Mouse (Mus musculus) forebrain, embryonic 14.5 days (tissue): ENCODE results near the gene Afap1l2. TPM values are rescaled to one million over a fixed set of nuclear protein-coding genes. Genes with fewer than 3 reads are reported as not detected.

Source experiments
- ATAC-seq: fragments of 200-750 bp; cut with Nextera tagmentation; 2 replicates; pipeline ENCODE4 v1.8.0; 2017; ENCODE audit warnings: mild to moderate bottlenecking, moderate library complexity
- DNase-seq: peaks from one replicate; pipeline ENCODE4 v3.0.0-alpha.2; 2015; ENCODE audit warnings: low spot score
- H3K27ac ChIP-seq: fragments of 300-500 bp; sonication (generic); 2 replicates; pipeline ENCODE4 v1.5.1; 2014; ENCODE audit warnings: low read depth, mild to moderate bottlenecking, control low read depth, low read length, moderate library complexity
- H3K27me3 ChIP-seq: fragments of 300-500 bp; sonication (generic); replicated peaks from 2 replicates; pipeline ENCODE4 v1.6.1; 2014; ENCODE audit warnings: low read length, control low read depth, mixed read lengths; ENCODE audit not compliant: control insufficient read depth, insufficient read depth
- H3K36me3 ChIP-seq: fragments of 300-500 bp; sonication (generic); 2 replicates; pipeline ENCODE4 v1.6.1; 2014; ENCODE audit warnings: low read length, control low read depth; ENCODE audit not compliant: control insufficient read depth, insufficient read depth
- H3K4me1 ChIP-seq: fragments of 300-500 bp; sonication (generic); 2 replicates; pipeline ENCODE4 v1.6.1; 2014; ENCODE audit warnings: antibody characterized with exemption, low read length, control low read depth; ENCODE audit not compliant: control insufficient read depth, insufficient read depth
- H3K4me2 ChIP-seq: fragments of 300-500 bp; sonication (generic); 2 replicates; pipeline ENCODE4 v1.6.1; 2014; ENCODE audit warnings: mild to moderate bottlenecking, control low read depth, low read length
- H3K4me3 ChIP-seq: fragments of 300-500 bp; sonication (generic); 2 replicates; pipeline ENCODE4 v1.5.1; 2014; ENCODE audit warnings: low read depth, low read length, control low read depth
- H3K9ac ChIP-seq: fragments of 300-500 bp; sonication (generic); 2 replicates; pipeline ENCODE4 v1.6.1; 2014; ENCODE audit warnings: mild to moderate bottlenecking, low read length, control low read depth, moderate library complexity
- H3K9me3 ChIP-seq: fragments of 300-500 bp; sonication (generic); replicated peaks from 2 replicates; pipeline ENCODE4 v1.6.1; 2016; ENCODE audit warnings: low read length, control low read depth, mixed read lengths; ENCODE audit not compliant: control insufficient read depth
- WGBS: fragments of 180-500 bp; shearing (Covaris S2); extraction: QIAGEN DNeasy Blood & Tissue Kit; methylation state at CpG from one replicate; pipeline ENCODE4 v1.1.7; 2014; 5-methylcytosine and 5-hydroxymethylcytosine counted together
- polyA plus RNA-seq: library from polyadenylated mRNA; unstranded; fragments of >200 nt; fragmentation: Nextera tagmentation; extraction: Ambion mirVana; gene quantifications from 2 replicates; pipeline ENCODE4 v1.2.1, GENCODE M21; 2014

The Afap1l2 gene
- polyA plus RNA-seq, result 4.9 and 7.9 TPM in 2 replicates

DNA sequence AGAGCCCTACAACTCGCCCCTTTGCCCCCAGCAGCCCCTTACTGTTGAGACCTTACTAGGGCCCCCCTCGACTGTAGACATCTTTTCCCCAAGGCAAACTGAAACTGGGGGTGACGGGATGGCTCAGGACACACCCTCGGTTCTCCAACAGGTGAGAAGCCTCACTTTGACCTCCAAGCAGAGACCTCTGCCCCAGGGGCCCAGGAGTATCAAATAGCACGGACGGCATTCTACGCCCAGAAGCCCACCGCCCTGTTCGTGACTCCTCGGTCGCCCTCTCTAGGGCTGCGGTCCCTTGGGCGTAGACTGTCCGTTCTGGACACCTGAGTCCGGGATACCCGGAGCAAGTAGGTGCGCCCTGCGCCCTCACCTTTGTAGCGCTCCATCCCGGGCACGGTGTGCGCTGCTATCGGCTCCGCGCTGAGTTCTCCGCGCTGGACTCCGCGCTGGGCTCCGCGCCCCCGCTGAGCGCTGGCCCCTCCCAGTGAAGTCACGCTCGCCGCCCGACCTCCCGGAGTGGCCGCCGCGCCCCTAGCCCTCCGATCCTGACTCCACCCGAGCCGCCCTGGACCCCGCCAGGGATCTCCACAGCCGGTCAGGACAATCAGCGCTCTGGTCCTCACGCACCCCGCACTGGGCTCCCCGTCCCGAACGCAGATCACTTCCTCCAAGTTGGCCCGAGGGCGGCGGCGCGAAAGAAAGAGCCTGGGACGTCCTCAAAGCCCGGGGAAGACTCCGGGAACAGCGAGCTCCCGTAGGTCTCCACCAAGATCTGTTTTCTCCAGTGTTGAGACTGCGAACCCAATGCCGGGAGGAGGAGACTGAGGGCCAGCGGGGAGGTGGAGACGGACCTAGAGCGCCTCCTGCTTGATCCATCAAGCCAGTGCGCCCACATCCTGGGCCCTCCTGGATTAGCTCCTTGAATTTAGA, at the start of gene Afap1l2:
Afap1l2 (minus strand) TSS at position 448 of the 930 bp plus-strand sequence.
- 3% methylated on average over 65 of the region's 68 CpGs for WGBS
- H3K36me3 ChIP-seq, result no peaks in the 10 kb centered on the region
- peak; percentile 23; the same call in 1 of the 2 replicates for ATAC-seq

GRCm38 (mm10) chr19:57057568-57057967, 49.5 kb upstream of the Afap1l2 start:
- DNase-seq (no peak), ATAC-seq (no peak)
- 99% methylated on average over 2 of the region's 2 CpGs for WGBS
- Histone ChIP-seq H3K9ac (no peak overlapping the region), H3K9me3 (no peaks in the 10 kb centered on the region; the same call in 1 of the 2 replicates), H3K4me2 (no peak overlapping the region), H3K27ac (no peak overlapping the region), H3K27me3 (no peaks in the 10 kb centered on the region), H3K36me3 (no peaks in the 10 kb centered on the region), H3K4me1 (no peaks in the 10 kb centered on the region), H3K4me3 (no peak overlapping the region)

More for the DNA sequence above, at the start of gene Afap1l2:
- Histone ChIP-seq H3K4me3 (peak within 1 kb of the TSS; percentile 42), H3K4me2 (peak within 1 kb of the TSS; percentile 83), H3K27ac (no peak within 1 kb of the TSS), H3K9ac (peak within 1 kb of the TSS; percentile 59), H3K4me1 (peaks cover 6% of the 10 kb centered on the region; the same call in 1 of the 2 replicates), H3K9me3 (no peaks in the 10 kb centered on the region), H3K27me3 (peaks cover 22% of the 10 kb centered on the region; the same call in 1 of the 2 replicates)
- DNase-seq, result no peak

DNA sequence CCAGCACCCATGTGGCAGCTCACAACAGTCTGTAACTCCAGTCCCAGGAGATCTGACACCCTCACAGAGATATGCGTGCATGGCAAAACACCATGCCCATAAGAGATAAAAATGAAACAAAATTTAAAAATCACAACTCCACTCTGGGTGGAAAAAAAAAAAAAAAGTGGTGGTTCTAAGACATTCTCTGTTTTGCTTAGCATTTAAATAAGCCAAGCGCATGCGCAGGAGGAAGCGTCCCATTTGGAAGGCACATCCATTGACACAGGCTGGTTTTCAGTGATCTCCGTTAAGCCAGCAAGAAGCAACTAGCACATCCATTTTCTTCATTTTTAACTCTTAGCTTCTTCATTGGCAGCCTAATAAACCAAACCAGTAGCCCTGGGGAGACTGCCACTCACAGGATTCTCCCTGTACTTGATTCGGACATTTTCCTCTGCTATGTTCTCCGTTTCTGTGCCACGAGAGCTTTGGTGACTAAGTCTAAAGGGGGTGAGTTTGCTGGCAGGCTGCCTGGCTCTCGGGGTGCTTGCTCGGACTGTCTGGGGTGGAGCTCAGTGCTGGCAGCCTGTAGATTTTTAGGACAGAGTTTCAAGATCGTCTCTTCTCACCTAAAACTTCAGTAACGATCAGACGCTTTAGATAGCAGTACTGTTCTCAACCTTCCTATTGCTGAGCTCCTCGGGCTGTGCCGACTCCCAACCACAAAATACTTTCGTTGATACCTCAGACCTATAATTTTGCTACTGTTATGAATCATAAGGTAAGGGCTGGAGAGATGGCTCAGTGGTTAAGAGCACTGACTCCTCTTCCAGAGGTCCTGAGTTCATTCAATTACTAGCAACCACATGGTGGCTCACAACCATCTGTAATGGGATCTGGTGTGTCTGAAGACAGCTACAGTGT, 47.4 kb upstream of the Afap1l2 start:
- DNase-seq (no peak), ATAC-seq (no peak)
- H3K9me3 ChIP-seq, result no peaks in the 10 kb centered on the region; the same call in 1 of the 2 replicates
- H3K27me3 ChIP-seq, result no peaks in the 10 kb centered on the region
- no peaks in the 10 kb centered on the region for H3K4me1 ChIP-seq
- no peak overlapping the region for H3K4me2 ChIP-seq
- no peak overlapping the region for H3K9ac ChIP-seq
- no peaks in the 10 kb centered on the region for H3K36me3 ChIP-seq
- no peak overlapping the region for H3K4me3 ChIP-seq
- WGBS, result 86% methylated on average over 16 of the region's 16 CpGs
- no peak overlapping the region for H3K27ac ChIP-seq

DNA sequence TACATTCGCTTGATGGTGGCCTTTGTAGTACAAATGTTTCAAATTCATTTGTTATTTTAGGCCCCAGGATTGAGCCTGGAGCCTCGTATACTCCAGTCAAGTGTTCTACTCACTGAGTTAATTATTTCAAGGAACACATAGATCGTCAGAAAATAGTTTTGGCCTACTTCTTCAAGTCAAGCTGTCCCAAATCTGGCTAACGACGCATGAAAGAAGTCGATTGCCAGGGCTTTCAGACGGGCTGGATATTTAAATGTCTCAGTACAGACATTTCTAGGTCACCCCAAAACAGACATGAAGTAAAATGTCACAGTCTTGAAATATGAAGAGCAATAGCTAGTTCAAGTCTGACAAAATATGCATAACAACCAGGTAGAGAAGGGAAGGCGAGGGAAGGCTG, 44.9 kb upstream of the Afap1l2 start:
- Histone ChIP-seq H3K27me3 (no peaks in the 10 kb centered on the region), H3K9ac (no peak overlapping the region), H3K4me3 (no peak overlapping the region), H3K4me1 (peaks cover 7% of the 10 kb centered on the region; the same call in 1 of the 2 replicates), H3K27ac (no peak overlapping the region), H3K9me3 (no peaks in the 10 kb centered on the region; the same call in 1 of the 2 replicates), H3K36me3 (no peaks in the 10 kb centered on the region), H3K4me2 (no peak overlapping the region)
- no peak for ATAC-seq
- WGBS, result 63% methylated on average over 8 of the region's 8 CpGs
- no peak for DNase-seq

DNA sequence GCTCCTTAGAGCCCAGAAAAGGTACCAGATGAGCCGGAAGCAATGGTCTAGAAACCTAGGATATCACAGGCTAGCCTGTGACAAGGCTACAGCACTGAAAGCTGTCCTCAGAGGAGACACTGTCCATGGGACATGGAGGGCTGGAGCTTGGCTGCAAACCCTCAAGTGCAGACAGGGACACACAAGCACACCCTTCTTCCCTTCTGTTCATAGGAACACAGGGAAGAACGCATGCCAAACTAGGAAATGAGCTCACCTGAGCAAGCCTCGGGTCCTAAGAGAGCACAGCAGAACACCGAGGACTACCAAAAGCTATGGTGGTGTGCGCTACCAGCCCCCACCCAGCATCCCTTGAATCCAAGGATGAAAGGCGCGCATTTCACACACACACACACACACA, 44.0 kb upstream of the Afap1l2 start:
- Histone ChIP-seq H3K4me3 (no peak overlapping the region), H3K9ac (no peak overlapping the region), H3K27ac (no peak overlapping the region), H3K9me3 (no peaks in the 10 kb centered on the region), H3K4me1 (peaks cover 7% of the 10 kb centered on the region; the same call in 1 of the 2 replicates), H3K27me3 (no peaks in the 10 kb centered on the region), H3K36me3 (no peaks in the 10 kb centered on the region), H3K4me2 (no peak overlapping the region)
- DNase-seq (no peak), ATAC-seq (no peak)
- 91% methylated on average over 7 of the region's 7 CpGs for WGBS

- Histone ChIP-seq H3K36me3 (no peaks in the 10 kb centered on the region), H3K27ac (no peak overlapping the region), H3K4me2 (0 out of 2 replicates have a peak overlapping the region, but pooled peaks have one; percentile 9), H3K27me3 (no peaks in the 10 kb centered on the region), H3K9me3 (no peaks in the 10 kb centered on the region), H3K4me1 (peaks cover 7% of the 10 kb centered on the region; the same call in 1 of the 2 replicates), H3K9ac (no peak overlapping the region), H3K4me3 (no peak overlapping the region)
- 23% methylated on average over 16 of the region's 16 CpGs for WGBS
- ATAC-seq, result no peak
- peak; percentile 30 for DNase-seq
Observed at GRCm38 (mm10) chr19:57049592-57050090, 41.6 kb upstream of the Afap1l2 start.

GRCm38 (mm10) chr19:57047671-57048320, 39.8 kb upstream of the Afap1l2 start:
- H3K27me3 ChIP-seq, result no peaks in the 10 kb centered on the region
- H3K36me3 ChIP-seq, result no peaks in the 10 kb centered on the region
- H3K9me3 ChIP-seq, result no peaks in the 10 kb centered on the region
- no peak overlapping the region for H3K4me2 ChIP-seq
- ATAC-seq, result no peak
- H3K4me3 ChIP-seq, result no peak overlapping the region
- DNase-seq, result no peak
- H3K4me1 ChIP-seq, result peaks cover 7% of the 10 kb centered on the region; the same call in 1 of the 2 replicates
- 80% methylated on average over 9 of the region's 9 CpGs for WGBS
- H3K9ac ChIP-seq, result no peak overlapping the region
- no peak overlapping the region for H3K27ac ChIP-seq

DNA sequence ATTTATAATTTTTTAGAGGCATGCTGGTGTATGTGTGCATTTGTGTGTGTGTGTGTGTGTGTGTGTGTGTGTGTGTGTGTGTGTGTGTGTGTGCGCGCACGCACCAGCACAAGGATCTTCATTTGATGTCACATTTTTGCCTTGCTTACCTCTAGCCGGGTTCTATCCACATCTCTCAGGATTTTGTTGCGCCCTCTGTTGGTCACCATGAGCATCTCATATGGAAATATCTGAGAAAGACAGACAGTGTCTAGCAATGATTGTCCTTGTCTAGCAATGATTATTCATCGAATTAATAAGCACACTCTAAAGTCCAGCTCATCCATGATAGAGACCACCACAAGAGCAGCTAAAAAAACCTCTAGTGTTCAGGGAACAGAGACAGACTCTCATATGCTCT, 31.2 kb upstream of the Afap1l2 start:
- H3K27ac ChIP-seq, result no peak overlapping the region
- 64% methylated on average over 6 of the region's 6 CpGs for WGBS
- H3K9me3 ChIP-seq, result no peaks in the 10 kb centered on the region
- 0 out of 2 replicates have a peak, but pooled peaks cover 3% of the 10 kb centered on the region for H3K36me3 ChIP-seq
- no peak overlapping the region for H3K4me2 ChIP-seq
- no peaks in the 10 kb centered on the region for H3K4me1 ChIP-seq
- DNase-seq (peak; percentile 64), ATAC-seq (no peak)
- no peak overlapping the region for H3K9ac ChIP-seq
- no peak overlapping the region for H3K4me3 ChIP-seq
- no peaks in the 10 kb centered on the region for H3K27me3 ChIP-seq
